Mouse (Mus musculus): ENCODE measurements around the gene Synj2bp. TPM values are rescaled to one million over a fixed set of nuclear protein-coding genes. Genes with fewer than 3 reads are reported as not detected.
"Not testable (repeated sequence)": the region's sequence is repeated elsewhere in the genome, so short reads cannot be mapped to it uniquely, and the experiment has no call there.

Synj2bp gene
- 40.8 and 41.3 TPM in 2 replicates for polyA plus RNA-seq (2014; fragmentation: Nextera tagmentation; extraction: Ambion mirVana)

GRCm38 (mm10) chr12:81532316-81533028 lies at the start of gene Synj2bp, which contains the start of gene Gm20498:
Synj2bp (minus strand) TSS chr12:81532911.
Gm20498 (minus strand) TSS chr12:81532905.
- peaks cover 7% of the 10 kb centered on the region; the same call in 1 of the 2 replicates for H3K4me1 ChIP-seq (ENCODE audit: control insufficient read depth, insufficient read depth, low read length)
- H3K4me2 ChIP-seq (replicated peaks; ENCODE audit: low read depth, low read length), result peak within 1 kb of the TSS; percentile 44
- peak; percentile 92 for ATAC-seq (ENCODE audit: low FRiP score, low TSS enrichment)
- H3K9me3 ChIP-seq (ENCODE audit: control insufficient read depth, low read length), result no peaks in the 10 kb centered on the region
- no peaks in the 10 kb centered on the region for H3K36me3 ChIP-seq (ENCODE audit: control insufficient read depth, insufficient read depth, low read length)
- H3K27me3 ChIP-seq (ENCODE audit: control insufficient read depth, insufficient read depth, low read length), result no peaks in the 10 kb centered on the region
- WGBS, result under 1% methylated on average over 46 of the region's 46 CpGs
- H3K27ac ChIP-seq (ENCODE audit: low read depth, low read length), result peak within 1 kb of the TSS; percentile 62; the same call in 1 of the 2 replicates
- H3K9ac ChIP-seq (ENCODE audit: low read depth, low read length), result peak within 1 kb of the TSS; percentile 67
- peak within 1 kb of the TSS; percentile 85 for H3K4me3 ChIP-seq (ENCODE audit: low read length)

DNA sequence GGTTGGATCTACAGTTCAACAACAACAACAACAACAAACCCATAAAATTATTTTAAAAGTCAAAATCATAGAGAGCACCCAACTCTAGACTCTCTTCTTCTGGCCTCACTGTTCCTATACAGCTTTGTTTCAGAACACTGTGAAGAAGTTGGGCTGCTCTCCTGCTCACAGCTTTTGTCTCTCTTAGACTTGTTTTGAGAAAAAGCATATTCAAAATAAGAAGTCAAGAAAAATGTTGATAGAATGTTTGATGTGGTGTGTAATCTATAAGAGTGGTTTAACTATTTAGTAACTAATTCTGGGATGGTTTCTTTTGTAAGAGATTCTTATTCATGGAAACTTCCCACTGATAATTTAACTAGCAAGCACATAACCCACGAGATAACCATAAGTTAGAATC lies 35.7 kb upstream of the Synj2bp start, which contains the start of gene Adam21:
Gene Adam21 (minus strand): TSS at position 101 of the 400 bp plus-strand sequence.
- Histone ChIP-seq H3K4me3 (ENCODE audit: low read length) (no peak within 1 kb of the TSS), H3K27me3 (ENCODE audit: control insufficient read depth, insufficient read depth, low read length) (no peaks in the 10 kb centered on the region), H3K9me3 (ENCODE audit: control insufficient read depth, low read length) (no peaks in the 10 kb centered on the region), H3K36me3 (ENCODE audit: control insufficient read depth, insufficient read depth, low read length) (peaks cover 4% of the 10 kb centered on the region; the same call in 1 of the 2 replicates), H3K27ac (ENCODE audit: low read depth, low read length) (no peak within 1 kb of the TSS), H3K9ac (ENCODE audit: low read depth, low read length) (no peak within 1 kb of the TSS), H3K4me1 (ENCODE audit: control insufficient read depth, insufficient read depth, low read length) (no peaks in the 10 kb centered on the region), H3K4me2 (replicated peaks; ENCODE audit: low read depth, low read length) (no peak within 1 kb of the TSS)
- no peak for ATAC-seq (ENCODE audit: low FRiP score, low TSS enrichment)
- WGBS, result 100% methylated on average over 1 of the region's 1 CpGs

- H3K27ac ChIP-seq (ENCODE audit: low read depth, low read length), result no peak overlapping the region
- H3K4me2 ChIP-seq (replicated peaks; ENCODE audit: low read depth, low read length), result no peak overlapping the region
- WGBS, result 92% methylated on average over 5 of the region's 5 CpGs
- H3K27me3 ChIP-seq (ENCODE audit: control insufficient read depth, insufficient read depth, low read length), result no peaks in the 10 kb centered on the region
- no peak overlapping the region for H3K9ac ChIP-seq (ENCODE audit: low read depth, low read length)
- ATAC-seq (ENCODE audit: low FRiP score, low TSS enrichment), result no peak
- H3K36me3 ChIP-seq (ENCODE audit: control insufficient read depth, insufficient read depth, low read length), result peaks cover 3% of the 10 kb centered on the region; the same call in 1 of the 2 replicates
- no peak overlapping the region for H3K4me3 ChIP-seq (ENCODE audit: low read length)
- no peaks in the 10 kb centered on the region for H3K4me1 ChIP-seq (ENCODE audit: control insufficient read depth, insufficient read depth, low read length)
- no peaks in the 10 kb centered on the region for H3K9me3 ChIP-seq (ENCODE audit: control insufficient read depth, low read length)
These were observed 35.2 kb upstream of the Synj2bp start for GRCm38 (mm10) chr12:81567931-81568330.

DNA sequence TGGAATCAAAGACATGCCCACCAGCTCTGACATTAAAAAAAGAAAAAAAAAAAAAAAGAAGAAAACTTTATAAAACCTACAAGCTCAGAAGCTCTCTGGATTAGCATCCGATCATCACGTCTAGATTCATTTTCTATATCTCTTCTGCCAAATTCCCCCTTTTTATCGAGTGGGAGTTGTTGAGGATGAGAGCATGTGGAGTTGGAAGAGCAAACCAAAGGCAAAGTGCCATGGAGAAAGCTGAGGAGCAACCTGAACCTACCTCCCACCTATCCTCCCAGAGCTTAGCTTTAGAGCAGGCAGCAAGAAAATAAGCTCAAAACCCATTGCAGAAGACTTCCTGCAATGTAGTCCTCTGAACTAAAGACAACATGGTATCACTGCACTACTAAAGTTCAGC lies 31.5 kb upstream of the Synj2bp start:
- Histone ChIP-seq H3K4me2 (replicated peaks; ENCODE audit: low read depth, low read length) (no peak overlapping the region), H3K27me3 (ENCODE audit: control insufficient read depth, insufficient read depth, low read length) (no peaks in the 10 kb centered on the region), H3K4me3 (ENCODE audit: low read length) (no peak overlapping the region), H3K4me1 (ENCODE audit: control insufficient read depth, insufficient read depth, low read length) (no peaks in the 10 kb centered on the region), H3K9me3 (ENCODE audit: control insufficient read depth, low read length) (no peaks in the 10 kb centered on the region), H3K27ac (ENCODE audit: low read depth, low read length) (no peak overlapping the region), H3K9ac (ENCODE audit: low read depth, low read length) (no peak overlapping the region), H3K36me3 (ENCODE audit: control insufficient read depth, insufficient read depth, low read length) (no peaks in the 10 kb centered on the region)
- WGBS, result 96% methylated on average over 3 of the region's 3 CpGs
- ATAC-seq (ENCODE audit: low FRiP score, low TSS enrichment), result no peak

GRCm38 (mm10) chr12:81549286-81549685 lies 16.6 kb upstream of the Synj2bp start:
- H3K4me2 ChIP-seq (replicated peaks; ENCODE audit: low read depth, low read length), result no peak overlapping the region
- H3K4me1 ChIP-seq (ENCODE audit: control insufficient read depth, insufficient read depth, low read length), result no peaks in the 10 kb centered on the region
- ATAC-seq (ENCODE audit: low FRiP score, low TSS enrichment), result no peak
- no peak overlapping the region for H3K9ac ChIP-seq (ENCODE audit: low read depth, low read length)
- no peak overlapping the region for H3K4me3 ChIP-seq (ENCODE audit: low read length)
- 86% methylated on average over 3 of the region's 3 CpGs for WGBS
- H3K36me3 ChIP-seq (ENCODE audit: control insufficient read depth, insufficient read depth, low read length), result no peaks in the 10 kb centered on the region
- no peaks in the 10 kb centered on the region for H3K9me3 ChIP-seq (ENCODE audit: control insufficient read depth, low read length)
- no peak overlapping the region for H3K27ac ChIP-seq (ENCODE audit: low read depth, low read length)
- no peaks in the 10 kb centered on the region for H3K27me3 ChIP-seq (ENCODE audit: control insufficient read depth, insufficient read depth, low read length)

GRCm38 (mm10) chr12:81547163-81547562 lies 14.5 kb upstream of the Synj2bp start:
- ATAC-seq (ENCODE audit: low FRiP score, low TSS enrichment), result no peak
- WGBS, result 71% methylated on average over 4 of the region's 4 CpGs

GRCm38 (mm10) chr12:81533029-81533419 lies 313 bp upstream of the Synj2bp start:
- ATAC-seq (ENCODE audit: low FRiP score, low TSS enrichment), result no peak; the same call in 1 of the 2 replicates
- Histone ChIP-seq H3K9ac (ENCODE audit: low read depth, low read length) (peak overlapping the region; percentile 67), H3K4me2 (replicated peaks; ENCODE audit: low read depth, low read length) (peak overlapping the region; percentile 44), H3K9me3 (ENCODE audit: control insufficient read depth, low read length) (no peaks in the 10 kb centered on the region), H3K27ac (ENCODE audit: low read depth, low read length) (no peak overlapping the region), H3K4me1 (ENCODE audit: control insufficient read depth, insufficient read depth, low read length) (peaks cover 7% of the 10 kb centered on the region; the same call in 1 of the 2 replicates), H3K27me3 (ENCODE audit: control insufficient read depth, insufficient read depth, low read length) (no peaks in the 10 kb centered on the region), H3K4me3 (ENCODE audit: low read length) (peak overlapping the region; percentile 85), H3K36me3 (ENCODE audit: control insufficient read depth, insufficient read depth, low read length) (no peaks in the 10 kb centered on the region)
- 37% methylated on average over 4 of the region's 4 CpGs for WGBS

More at GRCm38 (mm10) chr12:81547163-81547562, 14.5 kb upstream of the Synj2bp start:
- Histone ChIP-seq H3K4me1 (ENCODE audit: control insufficient read depth, insufficient read depth, low read length) (no peaks in the 10 kb centered on the region), H3K4me3 (ENCODE audit: low read length) (no peak overlapping the region), H3K4me2 (replicated peaks; ENCODE audit: low read depth, low read length) (no peak overlapping the region), H3K27me3 (ENCODE audit: control insufficient read depth, insufficient read depth, low read length) (no peaks in the 10 kb centered on the region), H3K27ac (ENCODE audit: low read depth, low read length) (no peak overlapping the region), H3K9me3 (ENCODE audit: control insufficient read depth, low read length) (no peaks in the 10 kb centered on the region), H3K36me3 (ENCODE audit: control insufficient read depth, insufficient read depth, low read length) (no peaks in the 10 kb centered on the region), H3K9ac (ENCODE audit: low read depth, low read length) (no peak overlapping the region)

GRCm38 (mm10) chr12:81530587-81530986 lies 2.1 kb downstream of the Synj2bp start:
- H3K27ac ChIP-seq (ENCODE audit: low read depth, low read length); H3K36me3 ChIP-seq (ENCODE audit: control insufficient read depth, insufficient read depth, low read length); ATAC-seq (ENCODE audit: low FRiP score, low TSS enrichment); H3K27me3 ChIP-seq (ENCODE audit: control insufficient read depth, insufficient read depth, low read length); H3K4me2 ChIP-seq (replicated peaks; ENCODE audit: low read depth, low read length); H3K4me3 ChIP-seq (ENCODE audit: low read length); H3K4me1 ChIP-seq (ENCODE audit: control insufficient read depth, insufficient read depth, low read length); H3K9ac ChIP-seq (ENCODE audit: low read depth, low read length); H3K9me3 ChIP-seq (ENCODE audit: control insufficient read depth, low read length): not testable (repeated sequence)
- WGBS, result 82% methylated on average over 5 of the region's 8 CpGs

DNA sequence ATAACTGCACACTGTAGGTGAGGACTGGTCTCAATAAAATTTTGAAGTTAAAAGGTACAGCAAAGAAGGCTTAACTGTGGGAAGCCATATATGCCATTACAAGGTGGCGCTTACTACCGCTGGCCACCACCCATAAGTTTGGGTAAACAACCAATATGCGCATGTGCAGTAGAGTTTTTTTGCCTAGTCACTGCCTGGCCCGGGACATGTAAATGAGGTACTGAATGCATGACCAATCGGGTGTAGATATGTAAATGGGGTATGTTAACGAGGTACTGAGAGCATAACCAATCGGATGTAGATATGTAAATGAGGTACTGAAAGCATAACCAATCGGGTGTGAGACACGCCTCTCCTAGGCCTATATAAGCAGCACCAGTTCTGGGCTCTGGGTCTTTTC lies 35.8 kb downstream of the Synj2bp start:
- H3K9ac ChIP-seq (ENCODE audit: low read depth, low read length); H3K27me3 ChIP-seq (ENCODE audit: control insufficient read depth, insufficient read depth, low read length); H3K27ac ChIP-seq (ENCODE audit: low read depth, low read length); H3K4me1 ChIP-seq (ENCODE audit: control insufficient read depth, insufficient read depth, low read length); H3K9me3 ChIP-seq (ENCODE audit: control insufficient read depth, low read length); H3K36me3 ChIP-seq (ENCODE audit: control insufficient read depth, insufficient read depth, low read length); H3K4me2 ChIP-seq (replicated peaks; ENCODE audit: low read depth, low read length); ATAC-seq (ENCODE audit: low FRiP score, low TSS enrichment); H3K4me3 ChIP-seq (ENCODE audit: low read length): not testable (repeated sequence)
- WGBS, result 97% methylated on average over 9 of the region's 9 CpGs
